Mouse (Mus musculus): ENCODE data around the gene A030005K14Rik. TPM values are rescaled to one million over a fixed set of nuclear protein-coding genes. Genes with fewer than 3 reads are reported as not detected.

A030005K14Rik gene
- polyA plus RNA-seq, 1 experiment from 2014 or later: not detected

DNA sequence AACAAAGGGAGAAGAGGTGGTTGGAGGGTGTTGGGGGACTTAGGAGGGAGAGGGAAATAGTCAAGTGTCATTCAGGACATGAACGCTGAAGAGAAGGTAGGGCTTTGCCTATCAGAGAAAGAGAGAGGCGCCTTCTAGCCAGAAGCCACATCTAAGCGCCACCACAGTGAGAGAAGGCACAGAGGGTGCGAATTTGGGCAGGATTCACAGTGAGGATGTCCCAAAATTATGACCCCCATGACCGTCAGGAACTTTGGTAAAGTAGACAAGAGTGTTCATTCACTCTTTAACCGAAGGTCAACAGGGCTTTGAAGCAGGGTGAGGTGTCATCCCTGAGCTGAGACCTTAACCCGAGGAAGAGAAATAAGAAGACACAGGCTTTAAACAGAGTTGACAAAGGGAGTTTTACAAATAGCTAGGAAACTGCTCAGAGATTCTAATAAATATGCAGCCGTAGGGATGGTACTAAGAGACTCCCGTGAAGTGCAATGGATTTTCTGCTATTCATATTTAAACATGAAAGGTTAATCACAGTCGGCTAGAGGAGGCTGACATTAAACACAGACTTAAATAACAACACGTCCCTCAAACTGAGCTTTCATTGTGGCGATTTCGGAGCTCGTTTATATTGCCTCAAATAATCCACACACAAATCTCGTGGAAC lies 16.5 kb upstream of the A030005K14Rik start:
- 40% methylated on average over 15 of the region's 15 CpGs for WGBS
- Histone ChIP-seq H3K9me3 (no peaks in the 10 kb centered on the region), H3K9ac (no peak overlapping the region), H3K27ac (no peak overlapping the region), H3K4me3 (peak overlapping the region; percentile 36), H3K36me3 (no peaks in the 10 kb centered on the region), H3K4me1 (no peaks in the 10 kb centered on the region), H3K27me3 (no peaks in the 10 kb centered on the region), H3K4me2 (peak overlapping the region; percentile 55)
- no peak for ATAC-seq (ENCODE audit: insufficient number of reproducible peaks, insufficient read depth, low FRiP score, low TSS enrichment, low read depth)

DNA sequence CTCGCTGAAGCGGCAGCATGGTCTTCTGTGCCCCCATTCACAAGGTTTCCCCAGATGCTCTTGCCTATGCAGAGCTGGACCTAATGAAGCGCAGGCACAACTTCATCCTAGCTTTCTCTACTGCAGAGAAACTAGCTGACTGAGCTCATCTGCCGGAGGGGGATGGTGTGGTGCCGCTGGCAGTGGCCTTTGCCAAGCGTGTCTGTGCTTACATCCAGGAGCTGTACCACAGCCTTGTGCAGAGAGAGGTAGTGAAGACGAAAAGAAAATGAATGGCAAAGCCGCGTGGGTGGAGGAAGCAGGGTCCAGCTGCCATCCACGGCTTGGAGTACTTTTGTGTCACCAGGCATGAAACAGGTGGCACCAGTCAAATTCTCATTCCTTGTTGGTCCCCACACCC lies 8.0 kb upstream of the A030005K14Rik start:
- no peak overlapping the region for H3K9ac ChIP-seq
- H3K36me3 ChIP-seq: no peaks in the 10 kb centered on the region
- H3K4me3 ChIP-seq: no peak overlapping the region
- H3K27me3 ChIP-seq: no peaks in the 10 kb centered on the region
- ATAC-seq (ENCODE audit: insufficient number of reproducible peaks, insufficient read depth, low FRiP score, low TSS enrichment, low read depth): no peak
- WGBS: 85% methylated on average over 10 of the region's 10 CpGs
- H3K9me3 ChIP-seq: no peaks in the 10 kb centered on the region
- H3K4me2 ChIP-seq: no peak overlapping the region
- no peaks in the 10 kb centered on the region for H3K4me1 ChIP-seq
- no peak overlapping the region for H3K27ac ChIP-seq

DNA sequence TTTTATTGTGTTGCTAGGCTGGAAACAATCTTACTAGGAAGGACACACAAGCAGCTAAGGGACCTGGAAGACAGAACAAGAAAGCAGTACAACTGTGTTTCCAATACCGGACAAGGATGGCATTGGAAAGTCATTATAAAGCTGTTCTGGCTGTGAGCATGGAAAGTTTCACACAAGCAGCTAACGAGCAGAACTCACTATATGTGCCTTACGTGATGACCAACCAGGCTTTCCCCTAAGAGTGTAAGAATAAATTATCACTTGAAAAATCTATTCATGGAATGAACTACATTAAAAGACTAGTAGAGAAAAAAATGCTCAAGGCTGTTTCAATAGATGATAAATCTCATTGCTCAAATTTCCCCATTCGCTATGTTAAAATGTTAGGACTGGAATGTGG lies 7.4 kb upstream of the A030005K14Rik start:
- no peaks in the 10 kb centered on the region for H3K9me3 ChIP-seq
- no peak for ATAC-seq (ENCODE audit: insufficient number of reproducible peaks, insufficient read depth, low FRiP score, low TSS enrichment, low read depth)
- no peaks in the 10 kb centered on the region for H3K4me1 ChIP-seq
- no peak overlapping the region for H3K9ac ChIP-seq
- H3K27me3 ChIP-seq: no peaks in the 10 kb centered on the region
- H3K36me3 ChIP-seq: no peaks in the 10 kb centered on the region
- H3K4me2 ChIP-seq: no peak overlapping the region
- no peak overlapping the region for H3K27ac ChIP-seq
- no peak overlapping the region for H3K4me3 ChIP-seq
- WGBS: 90% methylated on average over 4 of the region's 4 CpGs

DNA sequence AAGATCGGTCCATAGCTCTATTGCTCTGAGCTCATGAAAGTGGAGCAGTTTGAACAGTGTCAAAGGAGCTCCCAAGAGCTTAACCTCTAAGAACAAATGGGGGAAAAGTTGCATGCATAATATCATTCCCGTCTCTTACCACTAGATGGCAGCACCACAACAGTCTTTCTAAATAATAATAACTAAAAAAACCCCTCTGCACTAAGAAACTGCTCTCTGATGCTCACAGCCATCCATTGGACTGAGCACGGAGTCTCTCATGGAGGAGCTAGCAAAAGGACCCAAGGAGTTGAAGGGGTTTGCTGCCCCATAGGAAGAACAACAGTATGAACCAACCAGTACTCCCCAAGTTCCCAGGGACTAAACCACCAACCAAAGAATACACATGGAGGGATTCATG lies 5.7 kb upstream of the A030005K14Rik start:
- Histone ChIP-seq H3K9ac (no peak overlapping the region), H3K27ac (no peak overlapping the region), H3K36me3 (no peaks in the 10 kb centered on the region), H3K4me3 (no peak overlapping the region), H3K27me3 (no peaks in the 10 kb centered on the region), H3K4me2 (no peak overlapping the region), H3K4me1 (no peaks in the 10 kb centered on the region), H3K9me3 (no peaks in the 10 kb centered on the region)
- 25% methylated on average over 3 of the region's 3 CpGs for WGBS
- ATAC-seq (ENCODE audit: insufficient number of reproducible peaks, insufficient read depth, low FRiP score, low TSS enrichment, low read depth): no peak

DNA sequence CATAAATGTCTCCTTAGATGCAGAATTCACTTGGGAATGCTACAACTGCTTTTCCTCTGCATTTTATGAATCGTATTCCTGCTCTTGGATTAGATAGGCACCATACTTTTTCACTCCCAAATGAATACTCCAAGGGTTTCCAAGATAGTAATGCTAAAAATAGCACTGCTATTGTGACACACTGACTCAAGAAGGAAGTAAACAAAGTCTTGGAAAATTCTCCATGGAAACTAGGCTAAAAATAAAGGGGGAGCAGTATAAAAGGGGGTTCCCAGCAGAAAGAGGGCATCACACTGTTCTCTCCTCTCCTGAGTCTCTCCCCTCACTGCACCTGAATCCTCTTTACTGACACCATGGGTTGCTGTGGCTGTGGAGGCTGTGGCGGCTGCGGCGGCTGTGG lies 1.5 kb upstream of the A030005K14Rik start, which contains the start of gene Krtap28-13:
Gene Krtap28-13 (plus strand): TSS at position 288 of the 400 bp plus-strand sequence.
- no peaks in the 10 kb centered on the region for H3K27me3 ChIP-seq
- H3K4me2 ChIP-seq: no peak within 1 kb of the TSS
- no peaks in the 10 kb centered on the region for H3K9me3 ChIP-seq
- no peaks in the 10 kb centered on the region for H3K36me3 ChIP-seq
- no peak for ATAC-seq (ENCODE audit: insufficient number of reproducible peaks, insufficient read depth, low FRiP score, low TSS enrichment, low read depth)
- H3K27ac ChIP-seq: no peak within 1 kb of the TSS
- H3K4me3 ChIP-seq: no peak within 1 kb of the TSS
- H3K9ac ChIP-seq: no peak within 1 kb of the TSS
- WGBS: 93% methylated on average over 4 of the region's 4 CpGs
- no peaks in the 10 kb centered on the region for H3K4me1 ChIP-seq

DNA sequence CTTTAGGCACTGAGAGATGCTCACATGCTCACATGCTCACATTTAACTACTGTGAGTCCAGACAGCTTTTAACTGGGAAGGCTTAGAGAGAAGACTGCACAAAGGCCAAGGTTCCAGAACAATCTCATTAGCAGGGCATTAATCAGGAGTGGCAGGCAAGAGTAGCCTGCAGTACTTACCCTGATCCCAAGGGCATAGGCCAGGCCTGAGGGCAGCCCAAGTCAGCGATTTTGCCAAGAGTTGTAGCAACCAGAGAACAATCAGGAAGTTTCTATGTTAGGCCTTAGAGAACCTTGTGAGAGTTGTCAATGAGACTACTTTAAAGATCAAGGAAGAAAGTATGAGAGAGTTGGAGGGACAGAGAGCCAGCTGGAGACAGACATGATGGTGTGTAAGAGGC lies 697 bp downstream of the A030005K14Rik start:
- 49% methylated on average over 1 of the region's 1 CpGs for WGBS
- no peak overlapping the region for H3K27ac ChIP-seq
- no peaks in the 10 kb centered on the region for H3K9me3 ChIP-seq
- no peaks in the 10 kb centered on the region for H3K4me1 ChIP-seq
- no peak overlapping the region for H3K4me2 ChIP-seq
- no peak overlapping the region for H3K9ac ChIP-seq
- no peaks in the 10 kb centered on the region for H3K27me3 ChIP-seq
- no peaks in the 10 kb centered on the region for H3K36me3 ChIP-seq
- H3K4me3 ChIP-seq: no peak overlapping the region
- ATAC-seq (ENCODE audit: insufficient number of reproducible peaks, insufficient read depth, low FRiP score, low TSS enrichment, low read depth): no peak

DNA sequence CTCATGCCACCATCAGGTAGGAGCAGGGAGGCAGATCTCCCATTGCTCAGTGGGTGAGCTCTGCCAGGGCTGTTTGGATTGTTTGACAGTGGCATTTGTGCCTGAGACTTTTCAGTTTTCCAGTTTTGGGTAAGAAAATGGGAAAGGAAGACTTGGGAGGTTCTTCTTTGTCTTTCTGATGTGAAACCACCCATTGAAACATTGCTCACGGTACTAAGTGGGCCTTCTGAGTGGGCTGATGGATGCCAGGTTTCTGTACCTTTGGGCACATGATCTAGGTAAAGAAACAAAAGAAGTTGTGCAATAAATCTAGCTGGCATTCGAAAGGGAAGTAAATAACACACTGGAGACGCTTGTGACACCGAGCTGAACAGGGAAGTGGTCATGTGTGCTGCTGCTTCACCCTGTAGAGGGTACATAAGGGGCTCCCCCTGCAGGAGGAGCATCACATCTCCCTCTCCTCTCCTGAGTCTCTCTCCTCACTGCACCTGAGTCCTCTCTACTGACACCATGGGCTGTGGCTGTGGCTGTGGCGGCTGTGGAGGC lies 14.2 kb downstream of the A030005K14Rik start, which contains the start of gene Gm47969:
Gene Gm47969 (plus strand): TSS at position 51 of the 546 bp plus-strand sequence.
- H3K36me3 ChIP-seq: no peaks in the 10 kb centered on the region
- no peak within 1 kb of the TSS for H3K4me3 ChIP-seq
- no peak within 1 kb of the TSS for H3K27ac ChIP-seq
- no peaks in the 10 kb centered on the region for H3K27me3 ChIP-seq
- no peak within 1 kb of the TSS for H3K4me2 ChIP-seq
- H3K9ac ChIP-seq: no peak within 1 kb of the TSS
- H3K9me3 ChIP-seq: no peaks in the 10 kb centered on the region
- H3K4me1 ChIP-seq: no peaks in the 10 kb centered on the region
- WGBS: 83% methylated on average over 5 of the region's 5 CpGs
- no peak for ATAC-seq (ENCODE audit: insufficient number of reproducible peaks, insufficient read depth, low FRiP score, low TSS enrichment, low read depth)

DNA sequence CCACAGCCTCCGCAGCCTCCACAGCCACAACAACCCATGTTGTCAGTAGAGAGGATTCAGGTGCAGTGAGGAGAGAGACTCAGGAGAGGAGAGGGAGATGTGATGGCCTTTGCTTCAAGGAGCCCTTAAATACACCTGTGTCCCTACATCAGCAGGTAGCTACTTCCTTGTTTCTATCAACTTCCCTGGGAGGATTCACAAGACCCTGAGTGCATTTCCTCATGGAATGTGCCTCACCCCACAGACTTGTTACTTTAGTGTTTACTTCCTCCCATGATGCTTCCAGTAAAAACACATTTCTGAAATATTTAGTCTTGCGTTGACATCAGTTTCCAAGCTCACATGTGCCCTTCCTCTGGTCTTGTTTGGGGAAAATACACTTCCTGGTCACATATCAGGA lies 16.8 kb downstream of the A030005K14Rik start, which contains the start of gene Krtap28-10:
Gene Krtap28-10 (minus strand): TSS at position 101 of the 400 bp plus-strand sequence.
- H3K4me2 ChIP-seq: no peak within 1 kb of the TSS
- H3K27me3 ChIP-seq: no peaks in the 10 kb centered on the region
- no peak within 1 kb of the TSS for H3K27ac ChIP-seq
- 92% methylated on average over 2 of the region's 2 CpGs for WGBS
- H3K4me3 ChIP-seq: no peak within 1 kb of the TSS
- H3K36me3 ChIP-seq: no peaks in the 10 kb centered on the region
- no peak within 1 kb of the TSS for H3K9ac ChIP-seq
- H3K4me1 ChIP-seq: 0 out of 2 replicates have a peak, but pooled peaks cover 5% of the 10 kb centered on the region
- no peak for ATAC-seq (ENCODE audit: insufficient number of reproducible peaks, insufficient read depth, low FRiP score, low TSS enrichment, low read depth)
- no peaks in the 10 kb centered on the region for H3K9me3 ChIP-seq

DNA sequence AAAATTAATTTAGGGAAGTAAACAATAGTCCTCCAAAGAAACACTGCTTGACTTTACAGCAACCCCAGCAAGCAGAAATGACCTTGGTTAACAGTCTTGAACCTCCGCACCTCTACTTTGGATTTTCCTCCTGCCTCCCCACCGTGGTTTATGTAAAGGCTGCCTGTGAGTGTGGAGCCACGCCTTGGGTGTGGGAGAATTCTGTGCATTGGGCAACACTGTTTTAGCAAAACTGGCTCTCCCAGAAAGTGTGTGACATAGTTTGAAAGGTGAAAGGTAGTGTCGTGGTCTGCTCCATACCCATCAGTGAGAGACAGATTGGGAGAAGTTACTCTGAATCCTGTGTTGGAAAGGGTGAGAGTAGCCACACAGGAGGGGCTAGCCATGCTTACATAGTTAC lies 20.1 kb downstream of the A030005K14Rik start:
- Histone ChIP-seq H3K4me1 (peaks cover 10% of the 10 kb centered on the region; the same call in 1 of the 2 replicates), H3K9me3 (no peaks in the 10 kb centered on the region), H3K27ac (no peak overlapping the region), H3K27me3 (no peaks in the 10 kb centered on the region), H3K9ac (no peak overlapping the region), H3K36me3 (no peaks in the 10 kb centered on the region), H3K4me3 (no peak overlapping the region), H3K4me2 (no peak overlapping the region)
- no peak for ATAC-seq (ENCODE audit: insufficient number of reproducible peaks, insufficient read depth, low FRiP score, low TSS enrichment, low read depth)
- 76% methylated on average over 4 of the region's 4 CpGs for WGBS

DNA sequence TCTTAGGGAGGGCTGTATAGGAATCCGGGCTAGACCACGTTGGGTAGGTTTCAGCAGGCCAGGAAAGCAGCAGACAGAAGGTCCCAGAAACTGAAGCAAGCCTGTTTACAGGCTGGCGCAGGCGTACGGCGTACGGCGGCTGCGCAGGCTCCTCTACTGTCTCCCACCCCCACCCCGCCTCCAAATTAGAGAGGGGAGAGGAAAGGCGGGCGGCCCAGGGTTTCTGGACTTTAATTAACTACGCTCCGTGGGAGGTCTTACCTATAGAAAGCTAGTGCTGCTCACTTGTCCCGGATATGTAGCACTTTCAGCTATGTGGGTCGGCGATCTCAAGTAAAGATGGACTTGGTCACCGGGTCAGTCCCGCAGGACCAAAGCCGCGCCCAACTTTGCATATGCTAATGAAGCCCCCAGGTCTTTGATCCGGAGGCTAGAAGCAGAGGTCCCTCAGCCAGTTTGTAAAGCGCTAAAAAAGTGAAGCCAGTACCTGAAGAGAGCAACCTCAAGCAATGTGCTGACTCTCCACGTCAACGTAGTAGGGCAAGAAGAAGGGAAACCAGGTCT lies 21.0 kb downstream of the A030005K14Rik start, which contains the start of gene Slc19a3:
Gene Slc19a3 (minus strand): TSS at position 340 of the 564 bp plus-strand sequence.
- ATAC-seq (ENCODE audit: insufficient number of reproducible peaks, insufficient read depth, low FRiP score, low TSS enrichment, low read depth): peak; percentile 81; the same call in 1 of the 2 replicates
- H3K4me3 ChIP-seq: peak within 1 kb of the TSS; percentile 50

DNA sequence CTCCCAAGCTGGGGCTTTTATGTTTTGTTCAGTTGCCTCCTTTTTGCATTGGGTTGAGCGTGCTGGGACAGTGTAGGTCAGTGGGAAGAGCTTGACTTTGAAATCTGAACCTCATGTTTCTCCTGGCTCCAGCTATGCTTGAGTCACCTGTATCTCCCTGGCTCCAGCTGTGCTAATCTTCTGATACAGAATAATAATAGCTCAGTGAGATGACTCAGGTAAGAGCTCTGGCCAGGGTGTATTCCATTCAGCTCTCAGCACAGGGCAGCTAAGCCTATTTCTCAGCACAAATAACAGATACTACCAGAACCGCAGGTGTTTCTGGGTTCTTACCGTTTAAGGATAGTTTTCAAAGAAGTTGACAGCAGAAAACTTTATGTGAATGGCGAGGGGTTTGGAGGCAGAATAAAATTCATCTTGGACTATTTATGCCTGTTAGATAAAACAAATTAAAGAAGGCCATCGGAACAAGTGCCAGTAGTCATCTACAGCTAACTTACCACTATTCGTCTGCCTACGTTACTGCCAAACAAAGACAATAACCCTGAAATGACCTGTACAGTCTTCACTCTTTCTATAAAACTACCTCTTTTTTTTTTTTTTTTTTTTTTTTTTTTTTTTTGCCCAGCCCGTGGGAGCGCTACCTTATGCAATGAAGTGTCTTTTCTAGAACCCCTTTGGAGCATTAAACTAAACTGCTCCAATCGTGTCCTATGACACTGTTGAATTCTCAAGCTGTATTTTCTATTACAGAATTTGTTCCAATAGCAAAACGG lies 22.1 kb downstream of the A030005K14Rik start:
- no peaks in the 10 kb centered on the region for H3K36me3 ChIP-seq
- peak overlapping the region; percentile 65; the same call in 1 of the 2 replicates for H3K4me2 ChIP-seq
- no peaks in the 10 kb centered on the region for H3K9me3 ChIP-seq
- H3K4me3 ChIP-seq: no peak overlapping the region
- no peak for ATAC-seq (ENCODE audit: insufficient number of reproducible peaks, insufficient read depth, low FRiP score, low TSS enrichment, low read depth)
- WGBS: 67% methylated on average over 11 of the region's 11 CpGs
- no peaks in the 10 kb centered on the region for H3K27me3 ChIP-seq
- peaks cover 10% of the 10 kb centered on the region; the same call in 1 of the 2 replicates for H3K4me1 ChIP-seq
- no peak overlapping the region for H3K9ac ChIP-seq
- no peak overlapping the region for H3K27ac ChIP-seq

More for the DNA sequence above, 21.0 kb downstream of the A030005K14Rik start, which contains the start of gene Slc19a3:
- Histone ChIP-seq H3K9me3 (no peaks in the 10 kb centered on the region), H3K4me2 (peak within 1 kb of the TSS; percentile 65), H3K4me1 (peaks cover 10% of the 10 kb centered on the region; the same call in 1 of the 2 replicates), H3K27ac (peak within 1 kb of the TSS; percentile 66; the same call in 1 of the 2 replicates), H3K36me3 (no peaks in the 10 kb centered on the region), H3K9ac (peak within 1 kb of the TSS; percentile 67), H3K27me3 (no peaks in the 10 kb centered on the region)
- WGBS: under 1% methylated on average over 25 of the region's 25 CpGs
